Mouse (Mus musculus): ENCODE results near the gene Ccdc182. TPM values are rescaled to one million over a fixed set of nuclear protein-coding genes. Genes with fewer than 3 reads are reported as not detected.

The Ccdc182 gene
- total RNA-seq, 2 experiments from 2014 or later, result not detected

DNA sequence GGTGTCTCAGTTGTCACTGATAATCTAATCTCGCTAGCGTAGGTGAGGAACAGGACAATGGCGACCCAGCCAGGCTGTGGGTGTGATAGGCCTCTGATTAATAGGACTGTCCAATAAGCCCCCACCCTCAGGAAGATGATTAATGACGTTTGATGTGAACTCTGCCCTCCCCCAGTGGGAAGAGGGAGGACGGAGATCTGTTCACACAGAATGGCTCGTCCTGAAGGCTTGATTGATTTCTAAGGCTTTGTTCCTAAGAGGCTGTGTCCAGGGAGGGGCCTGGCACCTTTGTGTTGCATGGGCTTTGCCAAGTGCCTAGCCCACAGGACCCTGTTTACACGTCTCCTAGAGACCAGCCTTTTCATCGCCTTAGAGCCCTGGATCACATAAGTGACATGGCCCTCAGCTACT, 13.4 kb upstream of the Ccdc182 start:
- DNase-seq (ENCODE audit: low spot score in 2 of 2), result no peak

DNA sequence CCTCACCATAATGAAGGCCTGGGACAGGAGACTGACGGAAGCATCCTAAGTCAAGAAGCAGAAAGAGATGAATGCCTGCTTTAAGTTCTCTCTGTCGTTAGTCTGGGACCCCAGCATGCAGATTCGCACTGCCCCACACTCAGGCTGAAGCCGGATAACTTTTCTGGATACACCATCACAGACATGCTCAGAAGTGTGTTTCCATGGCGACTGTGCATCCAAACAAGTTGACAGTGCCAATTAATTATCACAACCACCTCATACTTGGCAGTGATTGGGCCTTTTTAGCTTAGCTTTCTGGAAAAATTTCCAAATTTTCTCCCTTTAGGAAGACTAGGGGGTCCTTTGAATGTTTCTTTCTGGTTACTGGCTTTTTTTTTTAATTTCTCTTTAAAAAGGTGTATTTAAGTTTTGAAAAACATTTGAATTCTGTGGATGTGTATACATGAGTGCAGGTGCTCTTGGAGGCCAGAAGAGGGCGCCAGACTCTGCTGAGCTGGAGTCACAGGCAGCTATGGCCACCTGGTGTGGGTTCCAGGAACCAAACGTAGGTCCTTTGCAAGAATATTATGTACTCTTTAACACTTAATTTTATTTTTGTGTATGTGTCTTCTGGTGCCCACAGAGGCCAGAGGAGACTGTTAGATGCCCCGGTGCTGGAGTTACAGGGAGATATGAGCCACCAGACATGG, 12.3 kb upstream of the Ccdc182 start:
- DNase-seq (ENCODE audit: low spot score in 2 of 2), result no peak

DNA sequence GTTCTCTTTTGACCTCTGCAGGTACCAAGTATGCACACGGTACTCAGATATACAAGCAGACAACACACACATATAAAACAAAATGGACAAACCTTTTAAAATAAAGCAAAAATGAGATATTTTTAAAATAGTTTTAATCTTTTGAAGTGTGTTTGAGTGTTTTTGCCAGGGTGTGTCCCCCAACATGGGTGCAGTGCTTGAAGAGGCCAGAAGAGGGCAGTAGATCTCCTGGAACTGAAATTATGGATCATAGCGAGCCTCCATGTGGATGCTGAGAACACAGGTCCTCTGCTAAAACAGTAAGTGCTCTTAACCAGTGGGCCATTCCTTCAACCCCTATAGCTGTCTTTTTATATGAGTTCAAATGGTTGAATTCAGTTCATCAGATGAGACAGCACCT, 11.3 kb upstream of the Ccdc182 start:
- DNase-seq (ENCODE audit: low spot score in 2 of 2), result no peak

- DNase-seq (ENCODE audit: low spot score in 2 of 2), result no peak
These were observed 7.8 kb upstream of the Ccdc182 start for GRCm38 (mm10) chr11:88286019-88286418.

DNA sequence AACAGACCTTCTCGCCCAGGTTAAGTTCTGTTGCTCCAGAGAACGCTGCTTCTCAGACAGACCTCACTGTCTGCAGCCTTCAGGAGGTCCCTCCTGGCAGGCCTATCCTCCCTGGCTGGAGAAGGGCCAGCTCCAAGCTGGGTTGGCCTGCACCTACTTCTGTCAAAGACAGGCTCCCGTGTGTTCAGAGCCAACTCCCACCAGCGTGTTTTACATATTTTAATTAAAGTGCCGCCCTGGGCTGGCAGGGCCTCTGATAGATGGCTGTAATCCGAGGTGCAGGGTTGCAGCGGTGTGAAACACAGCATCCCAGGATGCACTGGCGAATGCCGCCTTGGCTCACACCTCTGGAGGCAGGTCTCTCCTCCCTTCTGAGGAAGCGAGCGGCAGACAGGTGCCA, 5.5 kb upstream of the Ccdc182 start:
- DNase-seq (ENCODE audit: low spot score in 2 of 2), result no peak

DNA sequence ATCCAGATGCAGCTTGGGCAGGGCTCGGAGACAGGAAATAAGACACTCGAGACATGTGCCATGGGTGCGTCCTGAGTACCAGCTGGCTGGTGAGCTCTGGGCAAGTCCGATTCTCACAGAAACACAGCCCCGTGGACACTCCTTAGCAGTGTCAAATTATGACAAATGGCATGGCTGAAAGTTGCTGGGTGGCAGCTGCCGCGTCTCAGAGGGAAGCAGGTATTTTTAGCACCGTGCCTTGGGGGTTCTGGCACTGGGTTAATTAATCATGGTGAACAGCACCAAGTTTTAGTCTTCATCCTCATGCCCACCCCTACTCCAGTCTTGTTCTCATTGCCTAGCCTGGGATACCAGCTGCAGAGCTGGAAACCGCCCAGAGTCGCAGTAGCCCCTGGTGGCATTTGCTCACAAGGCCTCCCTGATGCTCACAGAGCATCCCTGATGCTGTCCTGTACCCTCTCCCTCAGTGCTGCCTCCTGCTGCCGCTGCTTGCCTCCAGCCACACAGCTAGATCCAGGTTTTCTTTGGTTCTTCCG, 5.0 kb upstream of the Ccdc182 start:
- DNase-seq (ENCODE audit: low spot score in 2 of 2), result no peak

- DNase-seq (ENCODE audit: low spot score in 2 of 2), result no peak
These were observed 2.6 kb upstream of the Ccdc182 start for GRCm38 (mm10) chr11:88291245-88291644.

GRCm38 (mm10) chr11:88291688-88292087, 2.2 kb upstream of the Ccdc182 start:
- no peak for DNase-seq (ENCODE audit: low spot score in 2 of 2)

DNA sequence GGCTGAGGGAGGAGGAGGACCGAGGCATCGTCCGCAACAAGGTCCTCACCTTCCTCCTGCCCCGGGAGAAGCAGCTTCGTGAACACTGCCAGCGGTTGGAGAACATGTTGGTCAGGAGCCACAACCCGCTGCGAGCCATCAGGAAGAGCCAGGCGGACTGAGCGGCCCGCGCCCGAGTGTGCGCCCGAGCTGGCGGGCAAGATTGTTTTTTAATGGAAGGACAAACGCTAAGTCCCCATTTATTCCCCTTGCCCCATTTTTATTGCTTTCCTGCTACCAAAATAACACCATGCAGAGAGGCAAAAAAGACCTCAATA, 494 bp downstream of the Ccdc182 start:
- no peak for DNase-seq (ENCODE audit: low spot score in 2 of 2)

DNA sequence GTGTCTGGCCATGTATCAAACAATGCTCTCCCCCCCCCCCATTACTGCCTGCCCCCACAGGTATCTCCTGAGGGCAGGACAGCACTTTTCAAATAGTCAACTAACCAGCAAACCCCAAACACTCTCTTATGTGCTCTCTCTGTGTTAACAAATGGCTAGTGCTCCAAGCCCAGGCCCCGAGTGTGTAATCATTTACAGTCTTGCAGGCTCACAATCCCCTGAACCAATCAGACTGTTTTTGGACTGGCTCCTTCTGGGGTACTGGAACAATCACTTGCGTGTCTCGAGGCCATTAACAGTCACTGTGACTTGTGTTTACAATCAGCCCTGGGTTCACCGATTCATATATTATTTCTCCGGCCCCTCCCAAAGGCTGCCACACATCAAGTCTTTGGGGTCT, 1.4 kb downstream of the Ccdc182 start:
- DNase-seq (ENCODE audit: low spot score in 2 of 2), result no peak

DNA sequence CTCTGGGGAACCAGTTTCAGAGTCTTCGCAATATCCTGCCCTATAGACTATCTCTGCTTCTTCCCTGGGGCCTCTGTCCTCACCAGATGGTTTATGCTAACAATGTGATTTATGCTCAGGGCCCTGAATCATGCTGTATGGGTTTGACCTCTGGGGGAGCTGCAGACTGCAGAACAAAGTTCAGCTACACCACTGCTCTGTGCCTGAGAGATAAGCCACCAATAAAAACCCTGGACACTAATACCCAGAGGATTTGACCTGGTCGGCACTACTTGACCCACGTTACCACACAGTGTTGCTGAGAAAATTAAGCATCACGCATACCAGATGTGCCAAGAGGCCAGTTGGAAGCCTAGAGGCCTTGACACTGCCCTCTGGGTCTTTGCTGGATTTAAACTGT, 3.7 kb downstream of the Ccdc182 start:
- no peak for DNase-seq (ENCODE audit: low spot score in 2 of 2)

DNA sequence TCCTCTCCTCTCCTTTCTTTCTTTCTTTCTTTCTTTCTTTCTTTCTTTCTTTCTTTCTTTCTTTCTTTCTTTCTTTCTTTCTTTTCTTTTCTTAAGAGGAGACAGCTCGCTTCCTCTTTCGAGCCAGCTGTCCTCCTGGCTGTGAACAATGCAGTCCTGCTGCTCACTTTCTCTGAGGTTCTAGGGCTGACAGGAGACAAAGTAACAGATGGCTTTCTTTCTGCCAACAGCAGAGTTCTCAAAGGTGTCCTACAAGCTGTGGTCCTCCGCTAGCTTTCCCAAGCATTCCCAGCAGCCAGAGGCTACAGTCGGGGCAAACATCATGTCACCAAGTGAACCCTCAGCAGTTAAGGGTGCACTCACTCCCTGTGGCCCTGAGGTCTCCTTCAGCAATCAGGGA, 5.5 kb downstream of the Ccdc182 start:
- DNase-seq (ENCODE audit: low spot score in 2 of 2), result no peak

DNA sequence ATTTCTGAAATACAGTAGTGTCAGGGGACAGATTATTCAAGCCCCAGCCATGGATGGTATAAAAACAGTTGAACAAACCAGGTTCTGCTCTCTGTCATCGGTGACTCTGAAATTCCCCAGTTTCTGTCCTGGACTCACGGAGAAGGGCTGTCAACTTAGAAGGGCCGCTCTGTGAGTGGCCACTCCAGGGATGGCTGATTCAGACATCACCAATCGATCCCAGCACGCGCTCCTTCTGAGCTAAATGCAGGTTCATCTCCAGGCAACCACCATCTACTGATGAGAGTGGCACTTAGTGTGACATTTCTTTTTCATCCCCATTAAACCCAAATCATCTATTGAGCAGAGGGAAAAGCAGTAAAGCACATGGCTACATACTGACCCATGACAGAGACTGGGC, 7.8 kb downstream of the Ccdc182 start:
- DNase-seq (ENCODE audit: low spot score in 2 of 2), result no peak

DNA sequence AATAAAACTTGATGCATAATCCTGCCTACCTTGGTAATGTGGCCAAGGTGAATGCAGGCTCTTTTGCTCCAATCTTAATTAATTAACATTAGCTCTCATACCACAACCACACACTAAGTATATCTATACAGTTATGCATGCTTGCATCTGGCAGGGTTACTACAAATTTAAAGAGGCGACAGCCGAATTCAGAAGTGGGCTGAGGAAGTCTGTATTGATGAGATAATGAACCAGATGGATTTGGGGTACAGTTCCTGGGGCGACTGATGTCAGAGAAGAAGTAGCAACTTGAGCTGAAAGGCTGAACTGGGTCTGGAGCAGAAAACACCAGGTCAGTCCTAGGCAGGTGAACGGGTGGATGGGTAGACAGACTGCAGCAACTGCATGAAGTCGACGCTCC, 11.9 kb downstream of the Ccdc182 start:
- DNase-seq (ENCODE audit: low spot score in 2 of 2), result no peak

- no peak for DNase-seq (ENCODE audit: low spot score in 2 of 2)
These were observed 14.0 kb downstream of the Ccdc182 start for GRCm38 (mm10) chr11:88307616-88308543.

DNA sequence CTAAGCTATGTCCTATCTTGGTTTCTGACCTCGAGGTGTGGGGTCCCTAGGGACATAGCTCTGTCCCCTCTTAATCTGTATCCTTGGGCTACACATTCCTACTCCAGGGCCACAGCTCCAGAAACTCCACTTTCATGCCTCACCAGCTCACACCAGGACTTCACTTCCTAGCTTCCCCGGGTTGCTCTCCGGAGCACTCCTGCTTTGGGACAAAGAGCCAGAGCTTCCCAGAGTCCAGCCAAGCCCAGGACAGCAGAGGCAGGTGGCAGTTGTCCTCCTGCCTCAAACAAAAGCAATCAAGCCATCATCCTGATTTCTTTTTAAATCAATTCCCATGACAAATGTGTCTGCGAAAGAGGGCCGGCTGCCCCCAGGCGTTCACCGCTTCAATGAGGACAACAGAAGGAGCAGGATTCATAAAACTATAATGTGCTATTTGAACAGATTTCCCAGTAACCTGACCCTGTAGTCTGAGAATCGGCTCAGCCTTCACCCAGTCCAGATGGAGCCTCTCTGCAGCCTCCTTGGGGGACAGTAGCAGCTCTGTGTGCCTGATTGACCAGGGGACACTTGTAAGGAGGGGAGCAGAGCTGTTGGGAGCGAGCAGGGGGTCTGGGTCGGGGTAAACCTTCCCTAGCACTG, 15.3 kb downstream of the Ccdc182 start:
- no peak for DNase-seq (ENCODE audit: low spot score in 2 of 2)

GRCm38 (mm10) chr11:88310773-88311172, 16.9 kb downstream of the Ccdc182 start:
- no peak for DNase-seq (ENCODE audit: low spot score in 2 of 2)

GRCm38 (mm10) chr11:88311606-88312005, 17.7 kb downstream of the Ccdc182 start:
- no peak for DNase-seq (ENCODE audit: low spot score in 2 of 2)

DNA sequence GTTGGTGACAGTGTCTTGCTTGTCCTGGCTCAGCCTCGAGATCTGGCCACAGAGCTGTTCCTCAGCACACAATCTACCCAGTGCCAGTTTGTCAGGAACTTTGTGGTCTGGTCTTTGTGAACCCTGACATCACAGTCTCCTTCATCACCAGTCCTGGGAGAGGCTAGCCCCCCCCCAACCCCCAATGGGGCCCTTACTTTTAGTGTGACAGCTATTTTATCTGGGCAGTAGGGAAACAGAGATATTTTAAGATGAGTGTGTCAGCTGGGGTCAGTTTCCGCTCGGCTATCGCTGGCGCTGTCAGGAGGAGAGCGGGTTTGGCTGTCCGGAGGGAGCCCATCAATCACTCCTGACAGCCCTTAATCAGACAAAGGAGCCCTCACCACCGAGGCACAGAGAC, 19.7 kb downstream of the Ccdc182 start:
- DNase-seq (ENCODE audit: low spot score in 2 of 2), result no peak

DNA sequence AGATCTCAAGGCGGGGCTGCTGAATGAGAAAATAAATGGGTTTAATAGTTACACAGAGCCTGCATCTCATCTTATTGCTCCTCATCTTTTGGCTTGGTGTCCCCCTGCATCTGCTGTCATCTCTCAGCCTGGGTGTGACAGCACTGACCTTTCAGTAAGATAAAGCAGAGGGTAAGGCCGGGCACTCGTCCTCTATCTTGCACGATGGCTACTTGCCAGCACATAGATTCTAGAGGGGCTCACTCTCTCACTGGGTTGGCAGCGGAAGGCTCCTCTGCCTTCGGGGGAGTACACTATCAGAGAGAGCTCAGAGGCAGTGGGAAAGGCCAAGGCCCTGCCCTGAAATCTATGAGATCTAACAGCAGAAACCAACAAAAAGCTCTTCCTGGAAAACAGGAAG, 20.6 kb downstream of the Ccdc182 start:
- DNase-seq (ENCODE audit: low spot score in 2 of 2), result no peak

DNA sequence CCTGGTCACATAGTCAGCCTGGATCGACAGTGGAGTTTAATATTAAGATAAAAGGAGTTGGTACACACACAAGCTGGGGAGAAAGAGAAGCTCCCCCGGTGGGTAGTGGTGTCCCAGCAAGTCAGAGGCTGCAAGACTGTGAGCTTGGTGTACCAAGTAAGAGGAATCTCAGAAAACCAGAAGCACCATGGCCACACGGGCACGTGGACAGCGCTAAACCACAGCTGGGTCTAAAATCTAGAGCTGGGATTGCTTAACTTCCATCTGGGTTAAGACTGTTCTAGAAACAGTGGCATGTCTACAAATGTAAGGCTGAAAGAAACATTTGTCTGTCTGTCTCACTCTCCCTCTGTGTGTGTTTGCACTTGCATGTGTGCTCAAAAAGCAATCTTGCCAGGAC, 21.5 kb downstream of the Ccdc182 start:
- no peak for DNase-seq (ENCODE audit: low spot score in 2 of 2)

GRCm38 (mm10) chr11:88318850-88319249, 25.0 kb downstream of the Ccdc182 start:
- no peak for DNase-seq (ENCODE audit: low spot score in 2 of 2)

Data from adrenal gland, postnatal 4 days (tissue).